Mouse (Mus musculus): Measurements from ENCODE around the gene Mdm2. TPM values are rescaled to one million over a fixed set of nuclear protein-coding genes. Genes with fewer than 3 reads are reported as not detected.

The Mdm2 gene
- polyA plus RNA-seq, 1 experiment = 37.2 TPM

GRCm38 (mm10) chr10:117692953-117693352 lies 17.6 kb downstream of the Mdm2 start:
- H3K4me3 ChIP-seq (ENCODE audit: extremely low read depth, insufficient read depth, insufficient read length) = no peak overlapping the region
- over 99% methylated on average over 5 of the region's 5 CpGs for WGBS
- DNase-seq (ENCODE audit: low read depth in 1 of 2, low spot score in 2 of 2) = no peak
- TF ChIP-seq CTCF (IDR thresholded peaks at IDR 0.05; ENCODE audit: extremely low read depth, insufficient read depth, insufficient read length, insufficient replicate concordance) = no peak
- no peak for TF ChIP-seq POLR2A (IDR thresholded peaks at IDR 0.05; ENCODE audit: low read depth, low read length)
- no peaks in the 10 kb centered on the region for H3K4me1 ChIP-seq (ENCODE audit: control insufficient read depth, insufficient read depth, insufficient read length)
- H3K36me3 ChIP-seq (ENCODE audit: control insufficient read depth, insufficient read depth, low read length) = peaks cover 64% of the 10 kb centered on the region
- no peak overlapping the region for H3K27ac ChIP-seq (ENCODE audit: insufficient read depth, low read length)
- no peaks in the 10 kb centered on the region for H3K27me3 ChIP-seq (ENCODE audit: control insufficient read depth, insufficient read depth, low read length)

GRCm38 (mm10) chr10:117692173-117692572 lies 18.4 kb downstream of the Mdm2 start:
- TF ChIP-seq POLR2A (IDR thresholded peaks at IDR 0.05; ENCODE audit: low read depth, low read length) (no peak), CTCF (IDR thresholded peaks at IDR 0.05; ENCODE audit: extremely low read depth, insufficient read depth, insufficient read length, insufficient replicate concordance) (no peak)
- Histone ChIP-seq H3K4me3 (ENCODE audit: extremely low read depth, insufficient read depth, insufficient read length) (no peak overlapping the region), H3K27me3 (ENCODE audit: control insufficient read depth, insufficient read depth, low read length) (no peaks in the 10 kb centered on the region), H3K27ac (ENCODE audit: insufficient read depth, low read length) (no peak overlapping the region), H3K36me3 (ENCODE audit: control insufficient read depth, insufficient read depth, low read length) (peaks cover 58% of the 10 kb centered on the region), H3K4me1 (ENCODE audit: control insufficient read depth, insufficient read depth, insufficient read length) (no peaks in the 10 kb centered on the region)
- DNase-seq (ENCODE audit: low read depth in 1 of 2, low spot score in 2 of 2) = no peak

GRCm38 (mm10) chr10:117691389-117691968 lies 19.1 kb downstream of the Mdm2 start:
- DNase-seq (ENCODE audit: low read depth in 1 of 2, low spot score in 2 of 2) = no peak
- Histone ChIP-seq H3K27me3 (ENCODE audit: control insufficient read depth, insufficient read depth, low read length) (no peaks in the 10 kb centered on the region), H3K4me1 (ENCODE audit: control insufficient read depth, insufficient read depth, insufficient read length) (no peaks in the 10 kb centered on the region), H3K4me3 (ENCODE audit: extremely low read depth, insufficient read depth, insufficient read length) (no peak overlapping the region), H3K27ac (ENCODE audit: insufficient read depth, low read length) (no peak overlapping the region), H3K36me3 (ENCODE audit: control insufficient read depth, insufficient read depth, low read length) (peaks cover 53% of the 10 kb centered on the region)
- TF ChIP-seq POLR2A (IDR thresholded peaks at IDR 0.05; ENCODE audit: low read depth, low read length) (no peak), CTCF (IDR thresholded peaks at IDR 0.05; ENCODE audit: extremely low read depth, insufficient read depth, insufficient read length, insufficient replicate concordance) (no peak)
- WGBS = 98% methylated on average over 10 of the region's 10 CpGs

- WGBS = 97% methylated on average over 3 of the region's 3 CpGs
- Histone ChIP-seq H3K27me3 (ENCODE audit: control insufficient read depth, insufficient read depth, low read length) (no peaks in the 10 kb centered on the region), H3K27ac (ENCODE audit: insufficient read depth, low read length) (no peak overlapping the region), H3K4me1 (ENCODE audit: control insufficient read depth, insufficient read depth, insufficient read length) (no peaks in the 10 kb centered on the region; the same call in 1 of the 2 replicates), H3K36me3 (ENCODE audit: control insufficient read depth, insufficient read depth, low read length) (peaks cover 48% of the 10 kb centered on the region), H3K4me3 (ENCODE audit: extremely low read depth, insufficient read depth, insufficient read length) (no peak overlapping the region)
- no peak for DNase-seq (ENCODE audit: low read depth in 1 of 2, low spot score in 2 of 2)
- TF ChIP-seq POLR2A (IDR thresholded peaks at IDR 0.05; ENCODE audit: low read depth, low read length) (no peak), CTCF (IDR thresholded peaks at IDR 0.05; ENCODE audit: extremely low read depth, insufficient read depth, insufficient read length, insufficient replicate concordance) (no peak)
These were observed 19.7 kb downstream of the Mdm2 start for GRCm38 (mm10) chr10:117690770-117691296.

GRCm38 (mm10) chr10:117690101-117690352 lies 20.5 kb downstream of the Mdm2 start:
- H3K27ac ChIP-seq (ENCODE audit: insufficient read depth, low read length) = no peak overlapping the region
- no peaks in the 10 kb centered on the region; the same call in 1 of the 2 replicates for H3K4me1 ChIP-seq (ENCODE audit: control insufficient read depth, insufficient read depth, insufficient read length)
- TF ChIP-seq CTCF (IDR thresholded peaks at IDR 0.05; ENCODE audit: extremely low read depth, insufficient read depth, insufficient read length, insufficient replicate concordance) = no peak
- TF ChIP-seq POLR2A (IDR thresholded peaks at IDR 0.05; ENCODE audit: low read depth, low read length) = no peak
- DNase-seq (ENCODE audit: low read depth in 1 of 2, low spot score in 2 of 2) = no peak
- WGBS = 87% methylated on average over 2 of the region's 2 CpGs
- H3K36me3 ChIP-seq (ENCODE audit: control insufficient read depth, insufficient read depth, low read length) = peaks cover 43% of the 10 kb centered on the region
- H3K4me3 ChIP-seq (ENCODE audit: extremely low read depth, insufficient read depth, insufficient read length) = no peak overlapping the region
- no peaks in the 10 kb centered on the region for H3K27me3 ChIP-seq (ENCODE audit: control insufficient read depth, insufficient read depth, low read length)

GRCm38 (mm10) chr10:117689297-117690100 lies 21.1 kb downstream of the Mdm2 start:
- Histone ChIP-seq H3K36me3 (ENCODE audit: control insufficient read depth, insufficient read depth, low read length) (peaks cover 40% of the 10 kb centered on the region), H3K27ac (ENCODE audit: insufficient read depth, low read length) (no peak overlapping the region), H3K4me3 (ENCODE audit: extremely low read depth, insufficient read depth, insufficient read length) (no peak overlapping the region), H3K4me1 (ENCODE audit: control insufficient read depth, insufficient read depth, insufficient read length) (no peaks in the 10 kb centered on the region; the same call in 1 of the 2 replicates), H3K27me3 (ENCODE audit: control insufficient read depth, insufficient read depth, low read length) (no peaks in the 10 kb centered on the region)
- DNase-seq (ENCODE audit: low read depth in 1 of 2, low spot score in 2 of 2) = no peak
- TF ChIP-seq POLR2A (IDR thresholded peaks at IDR 0.05; ENCODE audit: low read depth, low read length) = no peak
- TF ChIP-seq CTCF (IDR thresholded peaks at IDR 0.05; ENCODE audit: extremely low read depth, insufficient read depth, insufficient read length, insufficient replicate concordance) = no peak
- WGBS = 94% methylated on average over 11 of the region's 11 CpGs
